In the genomic region with DNA sequence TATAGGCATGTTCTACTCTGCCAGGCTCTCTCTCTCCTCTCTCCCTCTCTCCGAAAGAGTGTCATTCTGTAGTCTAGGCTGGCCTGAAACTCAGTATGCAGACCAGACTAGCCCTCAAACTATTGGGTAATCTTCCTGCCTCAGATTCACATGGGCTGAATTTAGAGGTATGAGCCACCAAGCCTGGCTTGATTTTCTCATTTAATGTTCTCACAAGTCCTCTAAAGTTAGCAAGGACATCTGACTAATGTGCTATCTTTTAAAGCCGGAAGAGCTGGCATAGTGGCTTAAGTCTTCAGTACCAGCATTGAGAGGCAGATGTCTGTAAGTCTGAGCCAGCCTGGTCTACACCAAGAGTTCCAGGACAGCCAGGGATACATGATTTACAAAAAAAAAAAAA, we compare ENCODE assay signal across 32 mouse cellular contexts. TPM values are rescaled to one million over a fixed set of nuclear protein-coding genes. Genes with fewer than 3 reads are reported as not detected.
A peak's percentile ranks its signal among the peaks of the same experiment; 100 is the strongest.
DNase-seq lines count a peak whose midpoint lies in the region; ATAC-seq and TF ChIP-seq lines count a peak whose summit lies in the region.
"Had no signal": no experiment of that assay in that cellular context is flagged by ENCODE, and none has a peak within 500 bp of the region (broad histone marks: within the 10 kb centered on the region; RNA-seq: fewer than 3 reads in every experiment).

No protein-coding gene starts in this region.

- ATAC-seq in granulocyte monocyte progenitor cell, adult 5-6 weeks (replicated peaks; ENCODE audit: poor library complexity, severe bottlenecking) = peak; percentile 49
- no peak for ATAC-seq in forebrain, embryonic 16.5 days
- ATAC-seq: CD4-positive, CD25-positive, alpha-beta regulatory T cell, adult 4 months; forebrain, embryonic 13.5 days; inflammation-experienced regulatory T-cells, adult 6 months; midbrain, embryonic 15.5 days had no signal

- H3K4me2 ChIP-seq in forebrain, embryonic 16.5 days (ENCODE audit: low read length) = no peak overlapping the region
- H3K4me2 ChIP-seq: embryonic facial prominence, embryonic 13.5 days; forebrain, embryonic 13.5 days; hindbrain, embryonic 14.5 days; liver, embryonic 15.5 days; midbrain, embryonic 15.5 days; neural tube, embryonic 13.5 days had no signal

- TF ChIP-seq CTCF in heart, adult 2 months (IDR thresholded peaks at IDR 0.05) = no peak
- no peak for TF ChIP-seq CTCF in kidney, adult 2 months (conservative IDR thresholded peaks at IDR 0.05; ENCODE audit: insufficient read depth, insufficient read length, low read depth, low read length)

- peak overlapping the region; percentile 74 for H3K27ac ChIP-seq in heart, adult 2 months
- peak overlapping the region; percentile 14; the same call in 1 of the 2 replicates for H3K27ac ChIP-seq in kidney, adult 2 months (ENCODE audit: insufficient read depth, low read depth, low read length)
- no peak overlapping the region for H3K27ac ChIP-seq in forebrain, embryonic 16.5 days (ENCODE audit: low read length)
- H3K27ac ChIP-seq: embryonic facial prominence, embryonic 13.5 days; forebrain, embryonic 13.5 days; hindbrain, embryonic 14.5 days; liver, embryonic 15.5 days; midbrain, embryonic 15.5 days; neural tube, embryonic 13.5 days had no signal

- H3K36me3 ChIP-seq in heart, adult 2 months (ENCODE audit: control insufficient read depth, insufficient read depth, low read length) = peaks cover 3% of the 10 kb centered on the region; the same call in 1 of the 2 replicates
- H3K36me3 ChIP-seq in kidney, adult 2 months (ENCODE audit: control insufficient read depth, insufficient read depth, low read length) = no peaks in the 10 kb centered on the region
- no peaks in the 10 kb centered on the region for H3K36me3 ChIP-seq in forebrain, embryonic 16.5 days (ENCODE audit: control insufficient read depth, insufficient read depth)
- H3K36me3 ChIP-seq: embryonic facial prominence, embryonic 13.5 days; limb, embryonic 10.5 days; liver, embryonic 15.5 days; lung, embryonic 15.5 days; midbrain, embryonic 15.5 days; neural tube, embryonic 13.5 days had no signal

- H3K9me3 ChIP-seq in forebrain, embryonic 16.5 days (ENCODE audit: control insufficient read depth, low read length) = no peaks in the 10 kb centered on the region
- H3K9me3 ChIP-seq: embryonic facial prominence, embryonic 13.5 days; forebrain, embryonic 13.5 days; limb, embryonic 10.5 days; liver, embryonic 15.5 days; lung, embryonic 15.5 days; midbrain, embryonic 15.5 days; neural tube, embryonic 13.5 days had no signal

- no peaks in the 10 kb centered on the region for H3K79me2 ChIP-seq in heart, adult 2 months (replicated peaks; ENCODE audit: control insufficient read depth, insufficient read depth, low read length)

- 60% methylated on average over 2 of the region's 2 CpGs for WGBS in heart, adult 2 months
- 82% methylated on average over 2 of the region's 2 CpGs for WGBS in kidney, adult 2 months
- 95% methylated on average over 2 of the region's 2 CpGs for WGBS in forebrain, embryonic 16.5 days

- H3K9ac ChIP-seq in heart, adult 2 months (ENCODE audit: low read depth, low read length) = no peak overlapping the region
- H3K9ac ChIP-seq in forebrain, embryonic 16.5 days (replicated peaks; ENCODE audit: low read depth, low read length) = no peak overlapping the region
- H3K9ac ChIP-seq: embryonic facial prominence, embryonic 13.5 days; forebrain, embryonic 13.5 days; hindbrain, embryonic 14.5 days; liver, embryonic 15.5 days; lung, embryonic 15.5 days; midbrain, embryonic 15.5 days; neural tube, embryonic 13.5 days had no signal

- DNase-seq in heart, adult 2 months = no peak
- DNase-seq in heart, postnatal 14 days = no peak
- no peak for DNase-seq in kidney, adult 2 months
- no peak for DNase-seq in kidney, postnatal 4 days
- peak; percentile 35 for DNase-seq in NIH3T3 (ENCODE audit: low read depth)
- no peak for DNase-seq in right cerebral cortex, postnatal 36 days (ENCODE audit: low spot score in 2 of 2)
- DNase-seq: cerebellum, adult 8-10 months; cerebellum, postnatal 36 days; embryo, embryonic 11 days; gastrocnemius, postnatal 36 days; heart, postnatal 10 days; kidney, adult 18-20 months; liver; lung, postnatal 36 days; right cerebral cortex, adult 18-20 months; thymus, postnatal 14 days had no signal

- no peak for TF ChIP-seq POLR2A in heart, adult 2 months (IDR thresholded peaks at IDR 0.05; ENCODE audit: insufficient read depth, low read depth, low read length)
- no peak for TF ChIP-seq POLR2A in kidney, adult 2 months (IDR thresholded peaks at IDR 0.05; ENCODE audit: low read depth, low read length)

- H3K4me1 ChIP-seq in heart, adult 2 months (ENCODE audit: control insufficient read depth, insufficient read depth, low read length) = peaks cover 32% of the 10 kb centered on the region
- no peaks in the 10 kb centered on the region for H3K4me1 ChIP-seq in kidney, adult 2 months (ENCODE audit: control insufficient read depth, insufficient read depth, low read length)
- no peaks in the 10 kb centered on the region; the same call in 1 of the 2 replicates for H3K4me1 ChIP-seq in forebrain, embryonic 16.5 days (replicated peaks; ENCODE audit: control insufficient read depth, insufficient read depth, low read length)
- H3K4me1 ChIP-seq: midbrain, embryonic 15.5 days had no signal

- H3K4me3 ChIP-seq in heart, adult 2 months = no peak overlapping the region
- no peak overlapping the region for H3K4me3 ChIP-seq in kidney, adult 2 months (ENCODE audit: insufficient read depth, low read depth, low read length)
- no peak overlapping the region for H3K4me3 ChIP-seq in forebrain, embryonic 16.5 days (replicated peaks; ENCODE audit: low read length)
- H3K4me3 ChIP-seq: embryonic facial prominence, embryonic 13.5 days; forebrain, embryonic 13.5 days; limb, embryonic 10.5 days; liver, embryonic 15.5 days; lung, embryonic 15.5 days; midbrain, embryonic 15.5 days; neural tube, embryonic 13.5 days had no signal

- no peaks in the 10 kb centered on the region for H3K27me3 ChIP-seq in heart, adult 2 months (ENCODE audit: control insufficient read depth, insufficient read depth, low read length)
- no peaks in the 10 kb centered on the region for H3K27me3 ChIP-seq in kidney, adult 2 months (replicated peaks; ENCODE audit: control insufficient read depth, insufficient read depth, low read length)
- H3K27me3 ChIP-seq in forebrain, embryonic 16.5 days (replicated peaks; ENCODE audit: control insufficient read depth, insufficient read depth, low read length) = no peaks in the 10 kb centered on the region
- H3K27me3 ChIP-seq: embryonic facial prominence, embryonic 13.5 days; forebrain, embryonic 13.5 days; lung, embryonic 15.5 days; midbrain, embryonic 15.5 days; neural tube, embryonic 13.5 days had no signal

- no peak for TF ChIP-seq EP300 in heart, adult 2 months (IDR thresholded peaks at IDR 0.05; ENCODE audit: insufficient read depth, low read depth, low read length)

- intact Hi-C loops in heart, adult 2 months (cut with DNase I) = no loop called here
- intact Hi-C loops in heart, postnatal 14 days (cut with DNase I) = loop anchor here (2.0 kb wide), 1 partner anchor 13 kb away; no protein-coding TSS in a partner anchor

RNA-seq across cellular contexts. Expression of gene Itga5, which starts 15.5 kb away (rescaled TPM):
- 10 to 100 TPM; 36.4 to 36.7 TPM for total RNA-seq in heart, adult 2 months (2021)
- 38.6 and 44.6 TPM in 2 replicates for polyA plus RNA-seq in heart, adult 2 months (2012; rRNA removed)
- total RNA-seq in heart, postnatal 14 days (2021) = 10 to 100 TPM; 61.1 to 70.4 TPM
- 9.3 and 9.7 TPM in 2 replicates for polyA plus RNA-seq in kidney, adult 2 months (2012; rRNA removed)
- 24.7 and 29.8 TPM in 2 replicates for total RNA-seq in granulocyte monocyte progenitor cell, adult 5-6 weeks (2014; fragmentation: Nextera tagmentation)
- 5.0 and 12.7 TPM in 2 replicates for total RNA-seq in granulocyte monocyte progenitor cell, adult 5-6 weeks (2017)
- 6.7 and 7.9 TPM in 2 replicates for polyA plus RNA-seq in forebrain, embryonic 16.5 days (2015; fragmentation: Nextera tagmentation; extraction: Ambion mirVana)

RNA-seq across cellular contexts. Expression of gene Zfp385a, which starts 42.2 kb away (rescaled TPM):
- total RNA-seq in heart, adult 2 months (2021) = 10 to 100 TPM; 10.1 to 10.4 TPM
- 7.3 and 12.0 TPM in 2 replicates for polyA plus RNA-seq in heart, adult 2 months (2012; rRNA removed)
- 10 to 100 TPM; 16.6 to 18.4 TPM for total RNA-seq in heart, postnatal 14 days (2021)
- polyA plus RNA-seq in kidney, adult 2 months (2012; rRNA removed) = 5.2 and 6.1 TPM in 2 replicates
- 17.5 and 24.9 TPM in 2 replicates for total RNA-seq in granulocyte monocyte progenitor cell, adult 5-6 weeks (2014; fragmentation: Nextera tagmentation)
- 1.8 and 2.7 TPM in 2 replicates for total RNA-seq in granulocyte monocyte progenitor cell, adult 5-6 weeks (2017)
- 12.2 and 13.1 TPM in 2 replicates for polyA plus RNA-seq in forebrain, embryonic 16.5 days (2015; fragmentation: Nextera tagmentation; extraction: Ambion mirVana)
- polyA plus RNA-seq: CD4-positive, CD25-positive, alpha-beta regulatory T cell, adult 4 months; inflammation-experienced regulatory T-cells, adult 6 months had no signal

RNA-seq across cellular contexts. Expression of gene Gtsf1, which starts 48.2 kb away (rescaled TPM):
- total RNA-seq in heart, adult 2 months (2021) = not detected
- polyA plus RNA-seq in heart, adult 2 months (2012; rRNA removed) = 0.51 and 0.64 TPM in 2 replicates
- under 1 TPM in 1 of 2 experiments, not detected in 1; 0.34 TPM for total RNA-seq in heart, postnatal 14 days (2021)
- 0.23 TPM in 1 of 2 replicates, not detected in the other for polyA plus RNA-seq in kidney, adult 2 months (2012; rRNA removed)
- not detected in 2 replicates for total RNA-seq in granulocyte monocyte progenitor cell, adult 5-6 weeks (2014; fragmentation: Nextera tagmentation)
- total RNA-seq in granulocyte monocyte progenitor cell, adult 5-6 weeks (2017) = not detected in 2 replicates
- not detected in 2 replicates for polyA plus RNA-seq in forebrain, embryonic 16.5 days (2015; fragmentation: Nextera tagmentation; extraction: Ambion mirVana)
- total RNA-seq: adrenal gland, adult 18-20 months; gastrocnemius, postnatal 36 days; layer of hippocampus, postnatal 25 days; megakaryocyte-erythroid progenitor cell, adult 5-6 weeks had no signal
- polyA plus RNA-seq: CD4-positive, CD25-positive, alpha-beta regulatory T cell, adult 4 months; embryonic facial prominence, embryonic 13.5 days; forebrain, embryonic 13.5 days; hindbrain, embryonic 14.5 days; kidney, postnatal 0 days; limb, embryonic 10.5 days; liver, embryonic 15.5 days; midbrain, embryonic 15.5 days; neural tube, embryonic 13.5 days had no signal
